In genomic region chr14:80682876-80683275, GRCm38 (mm10) we compare ENCODE assay signal across 28 mouse cellular contexts.
DNase-seq lines count a peak whose midpoint lies in the region; ATAC-seq and TF ChIP-seq lines count a peak whose summit lies in the region.
"Had no signal": no experiment of that assay in that cellular context is flagged by ENCODE, and none has a peak within 500 bp of the region (broad histone marks: within the 10 kb centered on the region; RNA-seq: fewer than 3 reads in every experiment).

No protein-coding gene starts in this region.

- H3K9me3 ChIP-seq in midbrain, embryonic 14.5 days (ENCODE audit: control insufficient read depth, low read length) = no peaks in the 10 kb centered on the region
- no peaks in the 10 kb centered on the region for H3K9me3 ChIP-seq in midbrain, embryonic 15.5 days
- no peaks in the 10 kb centered on the region for H3K9me3 ChIP-seq in forebrain, embryonic 14.5 days (replicated peaks; ENCODE audit: control insufficient read depth, low read length)
- no peaks in the 10 kb centered on the region for H3K9me3 ChIP-seq in forebrain, postnatal 0 days (ENCODE audit: low read length)
- H3K9me3 ChIP-seq: embryonic facial prominence, embryonic 10.5 days; heart, embryonic 13.5 days; limb, embryonic 12.5 days had no signal

- H3K9ac ChIP-seq in midbrain, embryonic 14.5 days (replicated peaks; ENCODE audit: low read length) = no peak overlapping the region
- no peak overlapping the region for H3K9ac ChIP-seq in midbrain, embryonic 15.5 days
- H3K9ac ChIP-seq in forebrain, embryonic 14.5 days (ENCODE audit: low read length) = no peak overlapping the region
- no peak overlapping the region for H3K9ac ChIP-seq in forebrain, postnatal 0 days
- H3K9ac ChIP-seq: heart, embryonic 13.5 days; limb, embryonic 12.5 days; liver, postnatal 0 days had no signal

- no peak overlapping the region for H3K4me2 ChIP-seq in midbrain, embryonic 14.5 days (ENCODE audit: low read length)
- H3K4me2 ChIP-seq in midbrain, embryonic 15.5 days = no peak overlapping the region
- H3K4me2 ChIP-seq in forebrain, embryonic 14.5 days (ENCODE audit: low read length) = peak overlapping the region; percentile 39
- H3K4me2 ChIP-seq in forebrain, postnatal 0 days (ENCODE audit: low read depth) = no peak overlapping the region
- H3K4me2 ChIP-seq: heart, embryonic 13.5 days; limb, embryonic 12.5 days; liver, embryonic 11.5 days; midbrain, embryonic 11.5 days had no signal

- H3K4me3 ChIP-seq in midbrain, embryonic 14.5 days (replicated peaks; ENCODE audit: low read depth, low read length) = no peak overlapping the region
- no peak overlapping the region for H3K4me3 ChIP-seq in midbrain, embryonic 15.5 days
- no peak overlapping the region for H3K4me3 ChIP-seq in forebrain, embryonic 14.5 days (ENCODE audit: low read depth, low read length)
- no peak overlapping the region for H3K4me3 ChIP-seq in forebrain, postnatal 0 days (ENCODE audit: low read depth, low read length)
- H3K4me3 ChIP-seq: embryonic facial prominence, embryonic 10.5 days; heart, adult 2 months; heart, embryonic 13.5 days; limb, embryonic 12.5 days had no signal

- H3K27me3 ChIP-seq in midbrain, embryonic 14.5 days (ENCODE audit: control insufficient read depth, insufficient read depth, low read length) = no peaks in the 10 kb centered on the region
- no peaks in the 10 kb centered on the region for H3K27me3 ChIP-seq in midbrain, embryonic 15.5 days (replicated peaks)
- H3K27me3 ChIP-seq in forebrain, embryonic 14.5 days (replicated peaks; ENCODE audit: control insufficient read depth, insufficient read depth, low read length) = no peaks in the 10 kb centered on the region
- no peaks in the 10 kb centered on the region for H3K27me3 ChIP-seq in forebrain, postnatal 0 days (ENCODE audit: insufficient read depth, low read length)
- H3K27me3 ChIP-seq: CH12.LX; heart, embryonic 13.5 days; limb, embryonic 12.5 days; Patski had no signal

- no peak for TF ChIP-seq CTCF in forebrain, postnatal 0 days (IDR thresholded peaks at IDR 0.05; ENCODE audit: low read depth)

- ATAC-seq in midbrain, embryonic 14.5 days (ENCODE audit: low FRiP score, low TSS enrichment) = no peak
- no peak for ATAC-seq in midbrain, embryonic 15.5 days (replicated peaks)
- peak; percentile 50; the same call in 1 of the 2 replicates for ATAC-seq in forebrain, embryonic 14.5 days
- ATAC-seq in forebrain, postnatal 0 days = no peak
- ATAC-seq: intestine, postnatal 0 days; liver, postnatal 0 days; lung, postnatal 0 days; Patski had no signal

- peak; percentile 5 to 15 for DNase-seq in cerebellum, postnatal 36 days
- DNase-seq in cerebellum, adult 8-10 months = no peak
- DNase-seq in midbrain, embryonic 14.5 days = peak; percentile 8
- DNase-seq in forebrain, embryonic 14.5 days (ENCODE audit: low spot score) = peak; percentile 41
- peak; percentile 21 for DNase-seq in forebrain, postnatal 0 days
- no peak for DNase-seq in adrenal gland, adult 2 months
- DNase-seq in adrenal gland, adult 18-20 months (ENCODE audit: low spot score in 2 of 2) = no peak
- DNase-seq: adrenal gland, adult 8-10 months; B cell, adult 2 months; gastrocnemius, postnatal 25 days; heart, adult 2 months; kidney, postnatal 25 days; liver, postnatal 0 days; right cerebral cortex, postnatal 25 days; spleen, adult 18-20 months; thymus, postnatal 14 days had no signal

- 77% methylated on average over 1 of the region's 1 CpGs for WGBS in midbrain, embryonic 14.5 days
- 56% methylated on average over 1 of the region's 1 CpGs for WGBS in midbrain, embryonic 15.5 days
- 9% methylated on average over 1 of the region's 1 CpGs for WGBS in forebrain, embryonic 14.5 days
- 16% methylated on average over 1 of the region's 1 CpGs for WGBS in forebrain, postnatal 0 days

- H3K36me3 ChIP-seq in midbrain, embryonic 14.5 days (ENCODE audit: control insufficient read depth, insufficient read depth, low read length) = no peaks in the 10 kb centered on the region
- no peaks in the 10 kb centered on the region for H3K36me3 ChIP-seq in midbrain, embryonic 15.5 days (replicated peaks)
- no peaks in the 10 kb centered on the region for H3K36me3 ChIP-seq in forebrain, embryonic 14.5 days (ENCODE audit: control insufficient read depth, insufficient read depth, low read length)
- no peaks in the 10 kb centered on the region; the same call in 1 of the 2 replicates for H3K36me3 ChIP-seq in forebrain, postnatal 0 days (ENCODE audit: insufficient read depth)
- H3K36me3 ChIP-seq: embryonic facial prominence, embryonic 10.5 days; G1E; heart, embryonic 13.5 days; limb, embryonic 12.5 days had no signal

- no peak overlapping the region for H3K27ac ChIP-seq in midbrain, embryonic 14.5 days (replicated peaks; ENCODE audit: low read depth, low read length)
- no peak overlapping the region for H3K27ac ChIP-seq in midbrain, embryonic 15.5 days
- H3K27ac ChIP-seq in forebrain, embryonic 14.5 days (ENCODE audit: low read depth, low read length) = no peak overlapping the region
- no peak overlapping the region for H3K27ac ChIP-seq in forebrain, postnatal 0 days (ENCODE audit: low read depth, low read length)
- H3K27ac ChIP-seq: embryonic facial prominence, embryonic 10.5 days; heart, adult 2 months; heart, embryonic 13.5 days; limb, embryonic 12.5 days; macrophage had no signal

- H3K4me1 ChIP-seq in midbrain, embryonic 14.5 days (ENCODE audit: control insufficient read depth, insufficient read depth, low read length) = no peaks in the 10 kb centered on the region
- peaks cover 5% of the 10 kb centered on the region; the same call in 1 of the 2 replicates for H3K4me1 ChIP-seq in midbrain, embryonic 15.5 days
- peaks cover 7% of the 10 kb centered on the region; the same call in 1 of the 2 replicates for H3K4me1 ChIP-seq in forebrain, embryonic 14.5 days (ENCODE audit: control insufficient read depth, insufficient read depth, low read length)
- no peaks in the 10 kb centered on the region; the same call in 1 of the 2 replicates for H3K4me1 ChIP-seq in forebrain, postnatal 0 days (ENCODE audit: insufficient read depth)
- H3K4me1 ChIP-seq: embryonic facial prominence, embryonic 10.5 days; heart, embryonic 13.5 days; limb, embryonic 12.5 days had no signal

Comparison
In these comparisons a context has a peak if more than half of its experiments do, and no peak if none do; other contexts are left out.
1. DNase-seq: peak in cerebellum, postnatal 36 days (2 of 2), midbrain, embryonic 14.5 days (single experiment), forebrain, embryonic 14.5 days (single experiment) and forebrain, postnatal 0 days (single experiment); none in cerebellum, adult 8-10 months (single experiment), adrenal gland, adult 2 months (single experiment) and adrenal gland, adult 18-20 months (0 of 2).